Mouse (Mus musculus): ENCODE results near the gene Crym.

GRCm38 (mm10) chr7:120150898-120151297 lies 51.0 kb downstream of the Crym start:
- no peak for TF ChIP-seq CTCF (IDR thresholded peaks at IDR 0.05)
- TF ChIP-seq EP300 (IDR thresholded peaks at IDR 0.05): no peak
